Mouse (Mus musculus): ENCODE results near the gene Phldb3. TPM values are rescaled to one million over a fixed set of nuclear protein-coding genes. Genes with fewer than 3 reads are reported as not detected.

Phldb3 gene
- polyA plus RNA-seq, 1 experiment from 2014 or later = 0.33 TPM

DNA sequence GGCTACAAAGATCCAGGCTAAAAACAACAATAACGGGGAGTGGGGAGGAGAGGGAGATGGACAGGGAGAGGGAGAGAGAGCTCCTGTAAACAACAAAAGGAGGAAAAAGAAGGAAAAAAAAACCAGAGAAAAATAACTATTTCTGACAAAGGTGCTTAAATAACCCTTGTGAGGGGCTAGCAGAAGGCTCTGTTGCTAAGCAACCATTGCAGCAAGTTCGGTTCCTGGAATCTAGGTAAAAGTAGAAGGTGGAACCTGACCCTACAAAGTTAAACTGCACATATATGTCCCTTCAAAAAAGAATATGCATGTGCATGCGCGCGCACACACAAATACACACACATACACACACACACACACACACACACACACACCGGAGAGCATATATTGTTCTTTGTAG lies 17.8 kb upstream of the Phldb3 start:
- no peaks in the 10 kb centered on the region for H3K4me1 ChIP-seq (ENCODE audit: insufficient read depth, low read depth, low read length)
- TF ChIP-seq CTCF (IDR thresholded peaks at IDR 0.05) (no peak), EP300 (IDR thresholded peaks at IDR 0.05) (no peak)
- no peak overlapping the region for H3K9ac ChIP-seq (replicated peaks; ENCODE audit: low read depth)
- DNase-seq (ENCODE audit: low spot score) = no peak
- H3K4me2 ChIP-seq (replicated peaks; ENCODE audit: low read depth, low read length) = no peak overlapping the region
- H3K27me3 ChIP-seq (replicated peaks; ENCODE audit: insufficient read depth, low read length) = no peaks in the 10 kb centered on the region
- 76% methylated on average over 6 of the region's 6 CpGs for whole genome bisulfite sequencing
- no peaks in the 10 kb centered on the region for H3K9me3 ChIP-seq (ENCODE audit: low read length)
- no peak overlapping the region for H3K27ac ChIP-seq (ENCODE audit: low read length)
- no peak overlapping the region for H3K4me3 ChIP-seq (ENCODE audit: low read depth, low read length)
- no peaks in the 10 kb centered on the region for H3K36me3 ChIP-seq (ENCODE audit: insufficient read depth, low read length)
- ATAC-seq = no peak

DNA sequence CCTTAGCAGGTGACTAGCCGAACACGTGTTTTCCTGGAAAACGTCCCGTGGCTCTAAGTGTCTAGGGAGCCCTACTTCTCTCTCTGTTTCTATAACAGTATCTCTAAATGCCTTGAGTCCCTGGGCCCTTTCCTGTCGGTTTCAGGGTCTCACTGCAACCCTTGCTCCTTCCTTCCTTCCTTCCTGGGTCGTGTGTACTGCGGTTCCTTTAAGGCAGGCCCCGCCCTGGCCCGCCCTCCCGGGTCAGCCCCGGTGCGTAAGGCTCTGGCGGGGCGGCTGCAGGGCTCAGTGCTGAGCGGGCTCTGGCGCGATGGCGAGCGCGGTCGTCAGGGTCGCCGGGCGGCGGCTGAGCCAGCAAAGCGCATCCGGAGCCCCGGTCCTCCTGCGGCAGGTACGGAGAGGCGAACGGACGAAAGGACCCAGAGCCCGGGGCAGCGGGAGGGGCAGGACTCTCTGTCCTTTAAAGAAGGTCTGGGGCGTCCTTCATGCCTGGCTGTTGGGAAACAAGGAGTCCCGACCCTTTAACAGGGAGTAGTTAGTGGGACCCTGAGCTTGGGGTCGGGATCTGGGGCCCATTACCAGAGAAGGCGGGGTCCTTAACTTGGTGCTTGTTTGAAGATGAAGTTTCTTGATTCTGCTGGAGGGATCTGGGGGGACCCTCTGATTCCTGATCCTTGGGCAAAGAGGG lies 16.8 kb upstream of the Phldb3 start:
- DNase-seq (ENCODE audit: low spot score) (peak; percentile 77), ATAC-seq (peak; percentile 94)

DNA sequence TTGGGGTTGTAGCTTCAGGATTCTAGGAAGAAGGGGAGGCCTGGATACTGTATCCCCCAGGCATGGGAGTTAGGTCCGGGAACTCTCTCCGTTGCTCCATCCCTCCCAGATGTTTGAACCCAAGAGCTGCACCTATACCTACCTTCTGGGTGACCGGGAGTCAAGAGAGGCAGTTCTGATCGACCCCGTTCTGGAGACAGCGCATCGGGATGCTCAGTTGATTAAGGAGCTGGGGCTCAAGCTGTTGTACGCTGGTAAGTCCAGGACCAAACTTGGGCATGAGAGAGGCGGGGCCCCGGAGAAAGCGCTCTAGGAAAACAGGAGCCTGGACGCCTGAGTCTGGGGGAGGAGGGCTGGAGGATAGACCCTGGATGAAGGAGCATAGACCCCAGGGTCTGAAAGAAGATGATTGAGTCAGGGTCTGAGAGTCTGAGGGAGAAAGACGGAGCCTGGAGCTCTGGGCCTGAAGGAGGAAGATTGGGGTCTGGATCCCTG lies 16.2 kb upstream of the Phldb3 start:
- Histone ChIP-seq H3K27ac (ENCODE audit: low read length) (no peak overlapping the region), H3K9me3 (ENCODE audit: low read length) (no peaks in the 10 kb centered on the region), H3K36me3 (ENCODE audit: insufficient read depth, low read length) (no peaks in the 10 kb centered on the region), H3K4me1 (ENCODE audit: insufficient read depth, low read depth, low read length) (no peaks in the 10 kb centered on the region), H3K9ac (replicated peaks; ENCODE audit: low read depth) (peak overlapping the region; percentile 48), H3K4me2 (replicated peaks; ENCODE audit: low read depth, low read length) (peak overlapping the region; percentile 87), H3K27me3 (replicated peaks; ENCODE audit: insufficient read depth, low read length) (no peaks in the 10 kb centered on the region), H3K4me3 (ENCODE audit: low read depth, low read length) (peak overlapping the region; percentile 64)
- no peak for TF ChIP-seq EP300 (IDR thresholded peaks at IDR 0.05)
- TF ChIP-seq CTCF (IDR thresholded peaks at IDR 0.05) = no peak
- WGBS = 6% methylated on average over 13 of the region's 13 CpGs
- ATAC-seq = 0 out of 2 replicates have a peak, but pooled peaks have one; percentile 17
- DNase-seq (ENCODE audit: low spot score) = no peak

More for the DNA sequence above, 16.8 kb upstream of the Phldb3 start:
- H3K4me2 ChIP-seq (replicated peaks; ENCODE audit: low read depth, low read length) = peak overlapping the region; percentile 87
- no peak for TF ChIP-seq EP300 (IDR thresholded peaks at IDR 0.05)
- no peak for TF ChIP-seq CTCF (IDR thresholded peaks at IDR 0.05)
- no peaks in the 10 kb centered on the region for H3K9me3 ChIP-seq (ENCODE audit: low read length)
- H3K4me3 ChIP-seq (ENCODE audit: low read depth, low read length) = peak overlapping the region; percentile 64
- no peak overlapping the region for H3K27ac ChIP-seq (ENCODE audit: low read length)
- WGBS = 2% methylated on average over 38 of the region's 39 CpGs
- no peaks in the 10 kb centered on the region for H3K4me1 ChIP-seq (ENCODE audit: insufficient read depth, low read depth, low read length)
- peak overlapping the region; percentile 48 for H3K9ac ChIP-seq (replicated peaks; ENCODE audit: low read depth)
- H3K36me3 ChIP-seq (ENCODE audit: insufficient read depth, low read length) = no peaks in the 10 kb centered on the region
- H3K27me3 ChIP-seq (replicated peaks; ENCODE audit: insufficient read depth, low read length) = no peaks in the 10 kb centered on the region

DNA sequence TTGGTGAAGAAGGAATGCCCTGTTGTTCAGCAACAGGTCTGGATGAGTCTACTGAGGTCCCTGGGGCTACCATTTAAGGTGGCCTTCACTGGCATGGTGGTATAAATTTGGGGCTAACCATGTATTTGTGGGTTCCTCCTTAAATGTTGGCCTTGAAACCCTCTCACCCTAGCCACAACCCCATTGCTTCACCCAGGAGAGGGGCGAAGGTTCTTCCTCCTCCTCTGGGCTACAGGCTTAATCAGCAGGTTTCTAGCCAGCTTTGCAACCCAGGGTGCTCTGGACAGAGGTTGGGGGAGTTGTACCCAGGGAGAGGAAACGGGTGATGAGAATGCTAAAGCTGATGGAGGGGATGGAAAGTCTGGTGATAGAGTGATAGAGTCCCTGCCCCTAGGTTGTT lies 15.1 kb upstream of the Phldb3 start:
- no peaks in the 10 kb centered on the region for H3K4me1 ChIP-seq (ENCODE audit: insufficient read depth, low read depth, low read length)
- H3K9ac ChIP-seq (replicated peaks; ENCODE audit: low read depth) = no peak overlapping the region
- H3K36me3 ChIP-seq (ENCODE audit: insufficient read depth, low read length) = no peaks in the 10 kb centered on the region
- 75% methylated on average over 2 of the region's 2 CpGs for WGBS
- no peak for TF ChIP-seq CTCF (IDR thresholded peaks at IDR 0.05)
- no peak for TF ChIP-seq EP300 (IDR thresholded peaks at IDR 0.05)
- no peak overlapping the region for H3K4me3 ChIP-seq (ENCODE audit: low read depth, low read length)
- DNase-seq (ENCODE audit: low spot score) (no peak), ATAC-seq (no peak)
- no peak overlapping the region for H3K27ac ChIP-seq (ENCODE audit: low read length)
- no peaks in the 10 kb centered on the region for H3K9me3 ChIP-seq (ENCODE audit: low read length)
- H3K27me3 ChIP-seq (replicated peaks; ENCODE audit: insufficient read depth, low read length) = no peaks in the 10 kb centered on the region
- no peak overlapping the region for H3K4me2 ChIP-seq (replicated peaks; ENCODE audit: low read depth, low read length)

- Histone ChIP-seq H3K27ac (ENCODE audit: low read length) (no peak overlapping the region), H3K9ac (replicated peaks; ENCODE audit: low read depth) (no peak overlapping the region), H3K4me3 (ENCODE audit: low read depth, low read length) (no peak overlapping the region), H3K4me2 (replicated peaks; ENCODE audit: low read depth, low read length) (no peak overlapping the region), H3K4me1 (ENCODE audit: insufficient read depth, low read depth, low read length) (no peaks in the 10 kb centered on the region), H3K27me3 (replicated peaks; ENCODE audit: insufficient read depth, low read length) (no peaks in the 10 kb centered on the region), H3K9me3 (ENCODE audit: low read length) (no peaks in the 10 kb centered on the region), H3K36me3 (ENCODE audit: insufficient read depth, low read length) (no peaks in the 10 kb centered on the region)
- 62% methylated on average over 4 of the region's 4 CpGs for WGBS
- TF ChIP-seq EP300 (IDR thresholded peaks at IDR 0.05) = no peak
- TF ChIP-seq CTCF (IDR thresholded peaks at IDR 0.05) = no peak
- ATAC-seq = no peak
- DNase-seq (ENCODE audit: low spot score) = no peak
These were observed 12.4 kb upstream of the Phldb3 start for GRCm38 (mm10) chr7:24598121-24598520.

GRCm38 (mm10) chr7:24599211-24600067 lies 11.1 kb upstream of the Phldb3 start:
- 57% methylated on average over 15 of the region's 15 CpGs for WGBS
- no peaks in the 10 kb centered on the region for H3K36me3 ChIP-seq (ENCODE audit: insufficient read depth, low read length)
- H3K4me2 ChIP-seq (replicated peaks; ENCODE audit: low read depth, low read length) = no peak overlapping the region
- no peaks in the 10 kb centered on the region for H3K9me3 ChIP-seq (ENCODE audit: low read length)
- peak; percentile 45 for TF ChIP-seq CTCF (IDR thresholded peaks at IDR 0.05)
- TF ChIP-seq EP300 (IDR thresholded peaks at IDR 0.05) = no peak
- ATAC-seq (peak; percentile 19; the same call in 1 of the 2 replicates), DNase-seq (ENCODE audit: low spot score) (peak; percentile 21)
- no peak overlapping the region for H3K9ac ChIP-seq (replicated peaks; ENCODE audit: low read depth)
- no peak overlapping the region for H3K27ac ChIP-seq (ENCODE audit: low read length)
- no peaks in the 10 kb centered on the region for H3K4me1 ChIP-seq (ENCODE audit: insufficient read depth, low read depth, low read length)
- no peak overlapping the region for H3K4me3 ChIP-seq (ENCODE audit: low read depth, low read length)
- no peaks in the 10 kb centered on the region for H3K27me3 ChIP-seq (replicated peaks; ENCODE audit: insufficient read depth, low read length)

Measured in lung, postnatal 0 days (tissue).